Mouse (Mus musculus): ENCODE results near the gene Pip4k2a.

DNA sequence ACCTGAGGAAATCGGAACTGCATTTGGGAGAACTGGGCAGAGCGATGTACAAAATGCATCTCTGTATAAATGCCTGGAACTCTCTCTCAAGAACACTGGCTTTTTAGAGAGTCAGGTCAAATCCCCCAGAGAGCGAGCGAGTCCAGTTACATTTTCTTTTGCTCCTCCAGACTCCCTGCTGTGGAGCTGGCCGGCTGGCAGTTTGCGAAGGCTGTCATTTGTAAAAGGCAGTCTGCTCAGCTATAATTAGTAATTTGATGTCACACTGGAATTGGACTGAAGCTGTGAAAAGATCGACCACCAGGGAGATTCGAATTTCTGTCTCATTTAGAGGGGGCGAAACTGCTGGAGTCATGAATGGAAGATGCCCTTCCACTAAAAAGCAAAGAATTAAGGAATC, 137.2 kb downstream of the Pip4k2a start:
- TF ChIP-seq CTCF (IDR thresholded peaks at IDR 0.05; ENCODE audit: extremely low read depth, insufficient read depth, insufficient read length, insufficient replicate concordance) (no peak), POLR2A (IDR thresholded peaks at IDR 0.05; ENCODE audit: low read depth, low read length) (no peak)
